Mouse (Mus musculus) MEL (cell line): ENCODE data around the gene Erich4. TPM values are rescaled to one million over a fixed set of nuclear protein-coding genes. Genes with fewer than 3 reads are reported as not detected.

Experiments
- DNase-seq: peaks from one replicate; pipeline ENCODE4 v3.0.0; 2011; ENCODE audit warnings: low read depth, low spot score
- H3K27ac ChIP-seq: 2 replicates; pipeline ENCODE4 v1.5.1; 2012; ENCODE audit warnings: low read depth, mild to moderate bottlenecking, control low read depth, low read length, moderate library complexity; ENCODE audit not compliant: control insufficient read depth
- H3K27me3 ChIP-seq, 2 experiments: fragments of 150-350 bp in 1 of 2; sonication (generic) in 1 of 2; 2 replicates each; pipeline ENCODE4 v1.6.1; 2012; ENCODE audit warnings: low read length in 2 of 2, mild to moderate bottlenecking in 2 of 2, improper control_type of control experiment in 1 of 2, moderate library complexity in 1 of 2; ENCODE audit not compliant: insufficient read depth in 2 of 2, control insufficient read depth in 1 of 2
- H3K36me3 ChIP-seq, 2 experiments: 2 replicates each; pipeline ENCODE4 v1.6.1; 2012 to 2014; ENCODE audit warnings: low read length in 2 of 2, improper control_type of control experiment in 1 of 2, inconsistent platforms in 1 of 2, mild to moderate bottlenecking in 1 of 2; ENCODE audit not compliant: insufficient read depth in 2 of 2, control insufficient read depth in 1 of 2
- H3K4me1 ChIP-seq, 2 experiments: fragments of 150-350 bp in 1 of 2; sonication (generic) in 1 of 2; 2 replicates each; pipeline ENCODE4 v1.6.1; 2012; ENCODE audit warnings: low read length in 2 of 2, improper control_type of control experiment in 1 of 2, mild to moderate bottlenecking in 1 of 2; ENCODE audit not compliant: insufficient read depth in 2 of 2, control insufficient read depth in 1 of 2
- H3K4me3 ChIP-seq, 2 experiments: fragments of 150-350 bp in 1 of 2; sonication (generic) in 1 of 2; 2 replicates each; pipeline ENCODE4 v1.5.1; 2012; ENCODE audit warnings: low read depth in 2 of 2, low read length in 2 of 2, mild to moderate bottlenecking in 2 of 2, moderate library complexity in 2 of 2, control low read depth in 1 of 2, improper control_type of control experiment in 1 of 2; ENCODE audit not compliant: control insufficient read depth in 1 of 2, insufficient read depth in 1 of 2
- H3K79me2 ChIP-seq: 2 replicates; pipeline ENCODE4 v1.6.1; 2012; ENCODE audit warnings: mild to moderate bottlenecking, low read length, moderate library complexity; ENCODE audit not compliant: control insufficient read depth, poor library complexity, insufficient read depth
- H3K9ac ChIP-seq: 2 replicates; pipeline ENCODE4 v1.6.1; 2012; ENCODE audit warnings: low read depth, mild to moderate bottlenecking, control low read depth, low read length, moderate library complexity; ENCODE audit not compliant: control insufficient read depth, poor library complexity, severe bottlenecking
- H3K9me3 ChIP-seq: fragments of 150-350 bp; sonication (generic); replicated peaks from 2 replicates; pipeline ENCODE4 v1.6.1; 2012; ENCODE audit warnings: mild to moderate bottlenecking, low read length, improper control_type of control experiment, moderate library complexity; ENCODE audit not compliant: insufficient read depth
- BHLHE40 ChIP-seq: IDR thresholded peaks from 2 replicates; pipeline ENCODE4 v1.6.1; 2012; ENCODE audit warnings: low read depth, mild to moderate bottlenecking, inconsistent platforms, low read length, improper control_type of control experiment, borderline replicate concordance
- CHD1 ChIP-seq: IDR thresholded peaks from 2 replicates; pipeline ENCODE4 v1.6.1; 2012; ENCODE audit warnings: low read depth, mild to moderate bottlenecking, inconsistent platforms, low read length, improper control_type of control experiment
- CHD2 ChIP-seq: IDR thresholded peaks from 2 replicates; pipeline ENCODE4 v1.6.1; 2011; ENCODE audit warnings: low read length, improper control_type of control experiment
- CTCF ChIP-seq, 3 experiments: IDR thresholded peaks in 2 of 3; conservative IDR thresholded peaks in 1 of 3; 2 replicates each; pipeline ENCODE4 v1.5.1; 2011 to 2012; ENCODE audit warnings: low read length in 3 of 3, low read depth in 2 of 3, mild to moderate bottlenecking in 2 of 3, improper control_type of control experiment in 1 of 3, inconsistent platforms in 1 of 3, mixed read lengths in 1 of 3, moderate library complexity in 1 of 3; ENCODE audit not compliant: control insufficient read depth in 1 of 3, insufficient read depth in 1 of 3, poor library complexity in 1 of 3, severe bottlenecking in 1 of 3
- ELF1 ChIP-seq: IDR thresholded peaks from 2 replicates; pipeline ENCODE4 v1.6.1; 2014; ENCODE audit warnings: low read depth, mild to moderate bottlenecking, inconsistent platforms, low read length, improper control_type of control experiment, moderate library complexity
- EP300 ChIP-seq, 2 experiments: IDR thresholded peaks; 2 replicates each; pipeline ENCODE4 v1.6.1; 2011; ENCODE audit warnings: improper control_type of control experiment in 2 of 2, low read length in 2 of 2, low read depth in 1 of 2, mild to moderate bottlenecking in 1 of 2
- ETS1 ChIP-seq: IDR thresholded peaks from 2 replicates; pipeline ENCODE4 v1.6.1; 2012; ENCODE audit warnings: low read depth, mild to moderate bottlenecking, inconsistent platforms, low read length, improper control_type of control experiment, moderate library complexity
- GATA1 ChIP-seq: IDR thresholded peaks from 2 replicates; pipeline ENCODE4 v1.6.1; 2011; ENCODE audit warnings: low read depth, low read length, improper control_type of control experiment
- KAT2A ChIP-seq: conservative IDR thresholded peaks from 2 replicates; pipeline ENCODE4 v1.6.1; 2012; ENCODE audit warnings: low read depth, low read length, improper control_type of control experiment, inconsistent platforms
- MAFK ChIP-seq: IDR thresholded peaks from 2 replicates; pipeline ENCODE4 v1.6.1; 2011; ENCODE audit warnings: low read depth, mild to moderate bottlenecking, low read length, improper control_type of control experiment, borderline replicate concordance
- MEF2A ChIP-seq: IDR thresholded peaks from 2 replicates; pipeline ENCODE4 v1.6.1; 2014; ENCODE audit warnings: low read depth, mild to moderate bottlenecking, inconsistent platforms, low read length, improper control_type of control experiment; ENCODE audit not compliant: poor library complexity, insufficient replicate concordance, severe bottlenecking; ENCODE audit errors: extremely low read depth
- MXI1 ChIP-seq: IDR thresholded peaks from 2 replicates; pipeline ENCODE4 v1.6.1; 2011; ENCODE audit warnings: mild to moderate bottlenecking, low read depth, low read length, improper control_type of control experiment
- MYC ChIP-seq: IDR thresholded peaks from 2 replicates; pipeline ENCODE4 v1.6.1; 2011; ENCODE audit warnings: low read depth, mild to moderate bottlenecking, low read length, improper control_type of control experiment, moderate library complexity
- NELFE ChIP-seq: IDR thresholded peaks from 2 replicates; pipeline ENCODE4 v1.6.1; 2011; ENCODE audit warnings: low read depth, low read length, improper control_type of control experiment
- POLR2AphosphoS2 ChIP-seq: IDR thresholded peaks from 2 replicates; pipeline ENCODE4 v1.6.1; 2011; ENCODE audit warnings: low read length, improper control_type of control experiment
- RAD21 ChIP-seq: IDR thresholded peaks from 2 replicates; pipeline ENCODE4 v1.6.1; 2011; ENCODE audit warnings: mild to moderate bottlenecking, low read depth, low read length, improper control_type of control experiment
- SMC3 ChIP-seq: IDR thresholded peaks from 2 replicates; pipeline ENCODE4 v1.6.1; 2011; ENCODE audit warnings: low read depth, low read length, improper control_type of control experiment
- TBP ChIP-seq: IDR thresholded peaks from 2 replicates; pipeline ENCODE4 v1.8.0; 2011; ENCODE audit warnings: low read depth, low read length, improper control_type of control experiment
- TCF12 ChIP-seq: IDR thresholded peaks from 2 replicates; pipeline ENCODE4 v1.6.1; 2014; ENCODE audit warnings: low read depth, mild to moderate bottlenecking, inconsistent platforms, low read length, improper control_type of control experiment, moderate library complexity
- UBTF ChIP-seq: IDR thresholded peaks from 2 replicates; pipeline ENCODE4 v1.6.1; 2012; ENCODE audit warnings: low read depth, mild to moderate bottlenecking, inconsistent platforms, low read length, improper control_type of control experiment, moderate library complexity, borderline replicate concordance; ENCODE audit not compliant: insufficient read depth
- USF1 ChIP-seq: IDR thresholded peaks from 2 replicates; pipeline ENCODE4 v1.6.1; 2014; ENCODE audit warnings: low read depth, mild to moderate bottlenecking, inconsistent platforms, low read length, improper control_type of control experiment, moderate library complexity
- USF2 ChIP-seq, 2 experiments: IDR thresholded peaks; 2 replicates each; pipeline ENCODE4 v1.6.1; 2011 to 2012; ENCODE audit warnings: improper control_type of control experiment in 2 of 2, low read length in 2 of 2, borderline replicate concordance in 1 of 2, inconsistent platforms in 1 of 2, low read depth in 1 of 2, mild to moderate bottlenecking in 1 of 2; ENCODE audit not compliant: insufficient read depth in 1 of 2
- ZC3H11A ChIP-seq: IDR thresholded peaks from 2 replicates; pipeline ENCODE4 v1.6.1; 2012; ENCODE audit warnings: low read depth, mild to moderate bottlenecking, inconsistent platforms, low read length, improper control_type of control experiment
- ZNF384 ChIP-seq: IDR thresholded peaks from 2 replicates; pipeline ENCODE4 v1.6.1; 2012; ENCODE audit warnings: low read depth, mild to moderate bottlenecking, inconsistent platforms, low read length, improper control_type of control experiment
- polyA plus RNA-seq, 2 experiments: library from polyadenylated mRNA; stranded (reverse) in 1 of 2; unstranded in 1 of 2; fragments of >175 nt in 1 of 2; fragments of >200 nt in 1 of 2; gene quantifications; 2 replicates each; pipeline versions ENCODE4 v1.2.1 to v1.2.4; 2012; ENCODE audit warnings: low replicate concordance in 2 of 2, low read depth in 1 of 2; ENCODE audit not compliant: insufficient read length in 2 of 2, insufficient read depth in 1 of 2, missing spikeins in 1 of 2
- total RNA-seq: library from RNA; depleted of rRNA; stranded (reverse); fragments of 300-350 nt; gene quantifications from 2 replicates; pipeline ENCODE4 v1.2.3, GENCODE M21; 2012

The Erich4 gene
- total and polyA plus RNA-seq, 3 experiments = not detected

DNA sequence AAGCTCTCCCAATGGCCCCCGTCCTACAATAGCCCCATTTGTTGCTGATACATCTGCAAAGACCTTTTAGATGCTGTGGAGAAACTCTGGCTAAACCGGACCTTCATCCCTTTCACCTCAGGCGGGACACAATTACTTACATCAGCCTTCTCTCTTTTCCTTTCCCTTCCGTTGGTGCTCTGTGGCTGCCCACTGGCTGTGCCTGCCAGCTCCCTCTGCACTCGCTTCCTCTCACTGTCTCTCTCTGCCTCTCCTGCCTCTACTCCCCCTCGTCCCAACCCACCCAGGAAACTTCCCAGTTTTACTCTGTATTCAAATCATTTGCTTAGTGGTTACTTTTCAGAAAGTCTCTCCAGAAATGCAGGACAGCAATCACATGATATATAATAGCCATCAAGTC lies 5.6 kb downstream of the Erich4 start:
- TF ChIP-seq MYC (no peak), ZC3H11A (no peak), CHD1 (no peak), EP300 (IDR thresholded peaks at IDR 0.05; ENCODE audit: low read depth in 1 of 2, low read length in 2 of 2) (no peak), ZNF384 (no peak), POLR2AphosphoS2 (no peak), CHD2 (no peak), MAFK (no peak), GATA1 (no peak), RAD21 (no peak), USF1 (no peak), TBP (no peak), NELFE (no peak), ETS1 (no peak), UBTF (no peak), ELF1 (no peak), TCF12 (no peak)
- TF ChIP-seq, all 39 proteins: peak for 0
- DNase-seq = no peak
- Histone ChIP-seq H3K9ac (no peak overlapping the region), H3K4me3 (no peak overlapping the region), H3K36me3 (peaks cover 0 to 13% of the 10 kb centered on the region in 2 experiments; a peak in 2 of 4 replicates), H3K79me2 (no peaks in the 10 kb centered on the region; the same call in 1 of the 2 replicates), H3K9me3 (no peaks in the 10 kb centered on the region), H3K27me3 (no peaks in the 10 kb centered on the region), H3K4me1 (peaks cover 0 to 6% of the 10 kb centered on the region in 2 experiments; a peak in 2 of 4 replicates), H3K27ac (no peak overlapping the region)

DNA sequence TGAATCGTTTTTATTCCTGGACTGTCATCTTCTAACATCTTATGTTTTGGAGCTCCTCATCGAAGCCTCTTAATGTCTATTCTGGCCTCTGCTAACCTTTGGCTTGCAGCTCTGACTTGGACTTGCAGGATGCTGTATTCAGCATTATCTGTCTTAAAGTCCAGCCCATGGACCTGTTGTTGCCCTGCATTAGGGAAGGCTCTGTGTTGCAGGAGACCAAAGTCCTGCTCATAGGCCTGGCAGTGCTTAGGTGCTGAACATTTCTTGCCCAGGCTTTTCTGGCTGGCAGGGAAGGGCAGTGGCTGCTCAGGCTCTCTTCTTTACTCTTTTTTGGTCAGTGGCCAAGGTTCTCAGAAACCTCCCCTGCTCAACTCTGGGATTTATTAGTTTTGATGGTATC lies 8.5 kb downstream of the Erich4 start:
- H3K9ac ChIP-seq = peak overlapping the region; percentile 27
- TF ChIP-seq GATA1 (no peak), EP300 (IDR thresholded peaks at IDR 0.05; ENCODE audit: low read depth in 1 of 2, low read length in 2 of 2) (no peak), ETS1 (no peak), UBTF (no peak), POLR2AphosphoS2 (no peak), USF2 (IDR thresholded peaks at IDR 0.05; ENCODE audit: borderline replicate concordance in 1 of 2, insufficient read depth in 1 of 2, low read depth in 1 of 2, low read length in 2 of 2) (no peak), MXI1 (no peak), SMC3 (no peak), MYC (no peak), CTCF (IDR thresholded peaks at IDR 0.05 in 2 of 3, conservative IDR thresholded peaks at IDR 0.05 in 1 of 3; ENCODE audit: control insufficient read depth in 1 of 3, insufficient read depth in 1 of 3, low read depth in 2 of 3, low read length in 3 of 3, poor library complexity in 1 of 3, severe bottlenecking in 1 of 3) (no peak), BHLHE40 (no peak), MEF2A (no peak), KAT2A (no peak)
- H3K4me1 ChIP-seq = peaks cover 0 to 6% of the 10 kb centered on the region in 2 experiments; a peak in 2 of 4 replicates
- H3K27me3 ChIP-seq = peaks cover 0 to 2% of the 10 kb centered on the region in 2 experiments; a peak in 1 of 4 replicates
- H3K9me3 ChIP-seq = no peaks in the 10 kb centered on the region
- H3K36me3 ChIP-seq = peaks cover 0 to 13% of the 10 kb centered on the region in 2 experiments; a peak in 2 of 4 replicates
- DNase-seq = peak; percentile 23
- H3K79me2 ChIP-seq = no peaks in the 10 kb centered on the region; the same call in 1 of the 2 replicates
- peak overlapping the region; percentile 39 to 44 for H3K4me3 ChIP-seq
- H3K27ac ChIP-seq = peak overlapping the region; percentile 50
